Mouse (Mus musculus) kidney, adult 2 months (tissue): ENCODE measurements at regions not wholly inside any gene's neighbourhood (a gene's known extent, or its start where the extent isn't known, plus 50 kb on each side); places are given as distances from the start of the nearest gene placed in this dataset.

Source experiments
- DNase-seq: peaks from one replicate; pipeline ENCODE4 v3.0.0; 2021
- H3K27ac ChIP-seq: fragments of 200-500 bp; 2 replicates; pipeline ENCODE4 v1.5.1; 2012; ENCODE audit warnings: low read depth, low read length, control low read depth, inconsistent platforms; ENCODE audit not compliant: insufficient read depth
- H3K27me3 ChIP-seq: fragments of 200-500 bp; replicated peaks from 2 replicates; pipeline ENCODE4 v1.6.1; 2012; ENCODE audit warnings: mild to moderate bottlenecking, moderate library complexity, low read length, inconsistent platforms; ENCODE audit not compliant: control insufficient read depth, insufficient read depth
- H3K36me3 ChIP-seq: fragments of 200-500 bp; 2 replicates; pipeline ENCODE4 v1.6.1; 2012; ENCODE audit warnings: mild to moderate bottlenecking, moderate library complexity, low read length, inconsistent platforms; ENCODE audit not compliant: control insufficient read depth, insufficient read depth
- H3K4me1 ChIP-seq: fragments of 200-500 bp; 2 replicates; pipeline ENCODE4 v1.6.1; 2011; ENCODE audit warnings: low read length; ENCODE audit not compliant: control insufficient read depth, insufficient read depth
- H3K4me3 ChIP-seq: fragments of 200-500 bp; 2 replicates; pipeline ENCODE4 v1.5.1; 2011; ENCODE audit warnings: mild to moderate bottlenecking, low read depth, low read length, control low read depth; ENCODE audit not compliant: insufficient read depth
- CTCF ChIP-seq: fragments of 200-500 bp; conservative IDR thresholded peaks from 2 replicates; pipeline ENCODE4 v1.5.1; 2011; ENCODE audit warnings: low read depth, mild to moderate bottlenecking, control low read depth, low read length, moderate library complexity, mixed read lengths; ENCODE audit not compliant: insufficient read depth, insufficient read length
- POLR2A ChIP-seq: fragments of 200-500 bp; IDR thresholded peaks from one replicate; pipeline ENCODE4 v1.6.1; 2011; ENCODE audit warnings: low read depth, low read length, control low read depth
- WGBS: fragments of 180-500 bp; shearing (Covaris S2); methylation state at CpG from one replicate; pipeline ENCODE4 v1.1.7; 2018; 5-methylcytosine and 5-hydroxymethylcytosine counted together

DNA sequence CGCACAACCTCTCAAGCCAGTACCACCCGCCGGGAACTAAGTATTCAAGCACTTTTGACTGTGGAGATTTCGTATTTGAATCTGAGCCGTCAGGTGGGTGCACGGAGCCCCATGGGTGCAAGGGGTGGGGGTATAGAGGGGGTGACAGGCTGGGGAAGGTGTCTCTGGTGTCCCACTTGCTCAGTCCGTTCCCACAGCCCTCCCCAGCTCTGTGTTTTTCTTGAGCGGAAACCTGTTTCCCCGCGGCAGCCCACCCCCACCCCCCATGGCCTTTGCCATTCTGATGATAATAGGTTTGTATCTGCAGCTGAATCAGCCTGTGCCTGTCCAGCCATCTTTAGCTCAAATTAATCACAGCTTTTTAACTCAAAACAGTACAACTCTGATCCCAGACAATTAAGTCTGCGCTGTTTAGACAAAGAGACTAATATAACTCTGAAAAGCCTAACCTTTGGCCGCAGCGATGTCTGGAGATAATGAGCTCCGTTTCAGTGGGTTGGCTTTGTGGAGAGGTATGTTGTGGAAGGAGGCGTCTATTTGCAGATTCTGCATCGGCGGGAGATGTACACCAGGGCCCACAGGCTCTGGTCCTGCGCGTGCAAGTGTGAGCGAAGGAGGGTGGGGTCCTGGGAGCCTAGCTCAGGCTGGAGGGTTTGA, 437.0 kb downstream of the Vrk1 start:
- Histone ChIP-seq H3K4me1 (no peaks in the 10 kb centered on the region), H3K4me3 (no peak overlapping the region), H3K27ac (no peak overlapping the region), H3K36me3 (no peaks in the 10 kb centered on the region), H3K27me3 (no peaks in the 10 kb centered on the region)
- TF ChIP-seq CTCF (no peak), POLR2A (no peak)
- DNase-seq, result no peak
- WGBS, result 84% methylated on average over 20 of the region's 20 CpGs

- no peaks in the 10 kb centered on the region for H3K27me3 ChIP-seq
- H3K4me3 ChIP-seq, result no peak overlapping the region
- H3K4me1 ChIP-seq, result no peaks in the 10 kb centered on the region
- no peaks in the 10 kb centered on the region for H3K36me3 ChIP-seq
- no peak overlapping the region for H3K27ac ChIP-seq
- 77% methylated on average over 6 of the region's 6 CpGs for WGBS
- TF ChIP-seq CTCF (no peak), POLR2A (no peak)
- DNase-seq, result no peak
Measured at GRCm38 (mm10) chr12:106448551-106448950, 438.5 kb downstream of the Vrk1 start.

DNA sequence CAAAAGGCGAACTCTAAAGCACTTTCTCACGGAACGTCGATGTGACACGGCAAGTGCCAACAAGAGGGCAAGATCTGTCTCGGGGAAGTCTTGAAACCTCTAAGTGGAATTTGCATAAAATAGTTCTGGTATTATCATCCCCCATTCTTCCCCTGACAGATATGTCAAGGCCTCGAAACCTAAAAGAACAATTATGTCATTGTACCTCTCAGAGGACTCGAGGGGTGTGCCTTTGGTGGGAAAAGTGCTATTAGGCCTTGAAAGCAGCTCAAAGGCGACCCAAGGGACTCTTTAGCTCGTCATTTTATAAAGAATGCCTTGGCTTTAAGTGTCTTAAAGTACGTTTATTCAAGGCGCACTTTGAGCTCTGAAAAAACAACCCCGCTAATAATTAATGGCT, 443.5 kb downstream of the Vrk1 start:
- Histone ChIP-seq H3K36me3 (no peaks in the 10 kb centered on the region), H3K4me3 (no peak overlapping the region), H3K27ac (no peak overlapping the region), H3K27me3 (no peaks in the 10 kb centered on the region), H3K4me1 (no peaks in the 10 kb centered on the region)
- no peak for TF ChIP-seq POLR2A
- no peak for TF ChIP-seq CTCF
- no peak for DNase-seq
- 62% methylated on average over 13 of the region's 13 CpGs for WGBS

GRCm38 (mm10) chr12:106458215-106458614, 448.2 kb downstream of the Vrk1 start:
- Histone ChIP-seq H3K4me1 (no peaks in the 10 kb centered on the region), H3K27ac (no peak overlapping the region), H3K4me3 (no peak overlapping the region), H3K27me3 (no peaks in the 10 kb centered on the region), H3K36me3 (no peaks in the 10 kb centered on the region)
- TF ChIP-seq CTCF, result no peak
- no peak for TF ChIP-seq POLR2A
- 48% methylated on average over 6 of the region's 6 CpGs for WGBS
- DNase-seq, result no peak

DNA sequence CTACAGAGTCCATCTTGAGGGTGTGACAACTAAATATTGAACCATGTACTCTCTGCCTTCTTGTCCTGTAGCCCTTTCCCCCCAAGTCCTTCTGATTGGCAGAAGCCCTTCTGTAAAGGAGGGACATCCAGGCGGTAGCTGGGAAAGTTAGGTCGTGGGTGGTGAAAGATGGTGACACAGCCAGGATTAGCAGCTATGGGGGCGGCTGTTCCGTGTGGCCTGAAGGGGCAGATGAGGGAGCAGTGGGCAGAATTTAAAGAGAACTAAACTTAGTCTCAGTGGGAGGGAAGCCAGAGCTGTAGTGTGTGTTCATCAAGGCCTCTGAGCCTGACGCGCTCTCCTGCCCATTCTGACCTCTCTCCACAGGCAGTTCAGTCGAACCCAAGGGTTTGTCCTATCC, 450.6 kb downstream of the Vrk1 start:
- H3K36me3 ChIP-seq, result no peaks in the 10 kb centered on the region
- H3K4me3 ChIP-seq, result no peak overlapping the region
- DNase-seq, result no peak
- TF ChIP-seq POLR2A (no peak), CTCF (no peak)
- WGBS, result 79% methylated on average over 7 of the region's 7 CpGs
- no peak overlapping the region for H3K27ac ChIP-seq
- no peaks in the 10 kb centered on the region for H3K4me1 ChIP-seq
- H3K27me3 ChIP-seq, result no peaks in the 10 kb centered on the region

DNA sequence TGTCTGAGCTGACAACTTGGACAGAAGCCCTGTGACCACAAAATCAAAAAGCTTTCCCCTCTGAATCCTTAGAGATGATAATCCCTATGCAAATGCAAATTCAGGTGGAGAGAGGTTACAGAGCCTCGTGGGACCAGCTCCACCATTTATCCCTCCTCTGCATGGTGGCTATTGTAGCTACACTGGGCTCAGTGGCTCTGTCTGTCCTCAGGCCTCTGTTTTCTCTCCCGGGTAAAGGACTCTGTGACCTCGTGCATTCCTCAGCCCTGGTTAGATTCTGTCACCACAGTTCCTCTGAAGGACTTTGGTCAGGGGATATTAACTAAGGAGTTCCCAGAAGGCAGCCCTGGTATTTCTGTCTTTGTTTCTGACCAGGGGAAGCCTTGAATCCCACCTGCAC, 452.3 kb downstream of the Vrk1 start:
- Histone ChIP-seq H3K27me3 (no peaks in the 10 kb centered on the region), H3K4me1 (no peaks in the 10 kb centered on the region), H3K27ac (no peak overlapping the region), H3K36me3 (no peaks in the 10 kb centered on the region), H3K4me3 (no peak overlapping the region)
- DNase-seq, result peak; percentile 36
- TF ChIP-seq POLR2A (no peak), CTCF (no peak)
- WGBS, result 30% methylated on average over 3 of the region's 3 CpGs

- H3K4me3 ChIP-seq, result no peak overlapping the region
- no peak overlapping the region for H3K27ac ChIP-seq
- H3K4me1 ChIP-seq, result no peaks in the 10 kb centered on the region
- no peak for DNase-seq
- TF ChIP-seq CTCF (no peak), POLR2A (no peak)
- 19% methylated on average over 11 of the region's 11 CpGs for WGBS
- H3K36me3 ChIP-seq, result no peaks in the 10 kb centered on the region
- no peaks in the 10 kb centered on the region for H3K27me3 ChIP-seq
Measured at GRCm38 (mm10) chr12:106464701-106465100, 454.7 kb downstream of the Vrk1 start.
